ENCODE assay signal across 9 mouse cellular contexts in the genomic region with DNA sequence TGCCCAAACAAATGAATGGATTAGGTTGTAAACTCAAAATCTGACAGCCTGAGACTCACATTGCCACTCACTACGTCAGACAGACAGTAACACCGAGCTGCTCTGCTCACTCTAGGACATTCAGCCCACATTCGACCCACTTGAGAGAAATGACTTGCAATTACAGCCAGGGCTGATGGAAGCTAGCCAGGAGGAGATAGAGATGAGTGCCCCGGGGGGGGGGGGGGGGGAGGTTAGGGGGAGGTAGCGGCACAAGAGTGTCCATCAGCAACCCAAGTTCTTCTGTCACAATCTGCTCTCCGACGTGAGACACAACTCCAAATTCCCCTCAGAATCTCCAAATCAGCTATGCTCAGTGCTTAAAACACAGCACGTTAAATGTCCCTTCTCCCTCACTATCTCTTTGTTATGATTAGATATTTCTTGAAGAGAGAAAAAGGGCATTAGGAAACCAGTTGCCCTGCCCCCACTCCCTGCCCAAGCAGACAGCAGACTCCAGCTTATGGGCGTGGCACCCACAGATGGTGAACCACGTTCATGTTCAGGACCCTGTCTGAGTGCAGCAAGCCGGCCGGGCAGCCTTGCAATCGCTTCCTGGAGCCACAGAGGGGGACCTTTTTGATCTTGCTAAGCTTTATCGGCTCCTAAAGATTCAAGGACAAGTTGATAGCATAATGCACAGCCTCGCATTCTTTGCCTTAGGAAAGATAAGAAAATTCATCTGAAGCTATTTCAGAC.
DNase-seq lines count a peak whose midpoint lies in the region; ATAC-seq lines count a peak whose summit lies in the region.
"Had no signal": no experiment of that assay in that cellular context is flagged by ENCODE, and none has a peak within 500 bp of the region (broad histone marks: within the 10 kb centered on the region; RNA-seq: fewer than 3 reads in every experiment).

No protein-coding gene starts in this region.

- peak; percentile 37 for DNase-seq in R1 (ENCODE audit: low read depth, low spot score)
- DNase-seq in adrenal gland, postnatal 36 days, result peak; percentile 62 to 77
- DNase-seq in frontal cortex, postnatal 25 days (ENCODE audit: low spot score in 2 of 2), result no peak
- DNase-seq: cerebellum, adult 9-11 months had no signal

- no peak overlapping the region for H3K9ac ChIP-seq in midbrain, embryonic 16.5 days (ENCODE audit: low read depth, low read length)
- H3K9ac ChIP-seq: hindbrain, embryonic 15.5 days had no signal

- peak overlapping the region; percentile 80 for H3K4me3 ChIP-seq in megakaryocyte, embryonic 14.5 days (replicated peaks)
- no peak overlapping the region for H3K4me3 ChIP-seq in midbrain, embryonic 16.5 days (ENCODE audit: low read depth, low read length)
- H3K4me3 ChIP-seq: hindbrain, embryonic 15.5 days had no signal

- H3K4me1 ChIP-seq in megakaryocyte, embryonic 14.5 days, result peaks cover 46% of the 10 kb centered on the region
- H3K4me1 ChIP-seq in midbrain, embryonic 16.5 days (ENCODE audit: control insufficient read depth, insufficient read depth, low read length), result peaks cover 3% of the 10 kb centered on the region

- no peak overlapping the region for H3K4me2 ChIP-seq in midbrain, embryonic 16.5 days (ENCODE audit: low read length)
- H3K4me2 ChIP-seq: hindbrain, embryonic 15.5 days had no signal

- ATAC-seq in megakaryocyte, adult 5-6 weeks (ENCODE audit: poor library complexity, severe bottlenecking), result no peak
- peak; percentile 82 for ATAC-seq in megakaryocyte progenitor cell, adult 5-6 weeks (replicated peaks; ENCODE audit: poor library complexity)
- ATAC-seq in midbrain, embryonic 16.5 days, result no peak

- WGBS in midbrain, embryonic 16.5 days, result 37% methylated on average over 15 of the region's 15 CpGs

- H3K27ac ChIP-seq in midbrain, embryonic 16.5 days (ENCODE audit: low read length), result no peak overlapping the region
- H3K27ac ChIP-seq: hindbrain, embryonic 15.5 days had no signal

- H3K9me3 ChIP-seq in megakaryocyte, embryonic 14.5 days, result no peaks in the 10 kb centered on the region
- no peaks in the 10 kb centered on the region for H3K9me3 ChIP-seq in midbrain, embryonic 16.5 days (replicated peaks; ENCODE audit: control insufficient read depth, low read length, poor library complexity, severe bottlenecking)
- H3K9me3 ChIP-seq: hindbrain, embryonic 15.5 days had no signal

- H3K27me3 ChIP-seq in megakaryocyte, embryonic 14.5 days (replicated peaks), result peaks cover 66% of the 10 kb centered on the region
- no peaks in the 10 kb centered on the region for H3K27me3 ChIP-seq in midbrain, embryonic 16.5 days (ENCODE audit: control insufficient read depth, insufficient read depth, low read depth, low read length)
- H3K27me3 ChIP-seq: hindbrain, embryonic 15.5 days had no signal

- H3K36me3 ChIP-seq in megakaryocyte, embryonic 14.5 days (replicated peaks; ENCODE audit: low read length), result no peaks in the 10 kb centered on the region
- no peaks in the 10 kb centered on the region for H3K36me3 ChIP-seq in midbrain, embryonic 16.5 days (ENCODE audit: control insufficient read depth, insufficient read depth, low read length)
- H3K36me3 ChIP-seq: hindbrain, embryonic 15.5 days had no signal

Comparison
In these comparisons a context has a peak if more than half of its experiments do, and no peak if none do; other contexts are left out.
1. DNase-seq: peak in R1 (single experiment) and adrenal gland, postnatal 36 days (2 of 2); none in frontal cortex, postnatal 25 days (0 of 2).